Mouse (Mus musculus) activated CD4-positive, CD25-positive, alpha-beta regulatory T cell, adult 4 months (primary cell): ENCODE data around the gene Coq10a. TPM values are rescaled to one million over a fixed set of nuclear protein-coding genes. Genes with fewer than 3 reads are reported as not detected.

Experiments used
- ATAC-seq: one replicate; pipeline ENCODE4 v1.8.0; 2017
- polyA plus RNA-seq, 2 experiments: library from polyadenylated mRNA; unstranded; fragments of 100-300 nt; shearing (Covaris generic); gene quantifications; one replicate each; pipeline ENCODE4 v1.2.1; 2017

Coq10a gene
- polyA plus RNA-seq, 2 experiments from 2014 or later = 14.3 to 20.3 TPM

GRCm38 (mm10) chr10:128382482-128382881, 13.7 kb upstream of the Coq10a start:
- no peak for ATAC-seq

GRCm38 (mm10) chr10:128380565-128380964, 11.8 kb upstream of the Coq10a start:
- ATAC-seq = no peak

GRCm38 (mm10) chr10:128379260-128379659, 10.5 kb upstream of the Coq10a start:
- no peak for ATAC-seq

- no peak for ATAC-seq
Measured at GRCm38 (mm10) chr10:128378462-128378861, 9.7 kb upstream of the Coq10a start.

- ATAC-seq = no peak
Measured at GRCm38 (mm10) chr10:128377940-128378448, 9.2 kb upstream of the Coq10a start.

DNA sequence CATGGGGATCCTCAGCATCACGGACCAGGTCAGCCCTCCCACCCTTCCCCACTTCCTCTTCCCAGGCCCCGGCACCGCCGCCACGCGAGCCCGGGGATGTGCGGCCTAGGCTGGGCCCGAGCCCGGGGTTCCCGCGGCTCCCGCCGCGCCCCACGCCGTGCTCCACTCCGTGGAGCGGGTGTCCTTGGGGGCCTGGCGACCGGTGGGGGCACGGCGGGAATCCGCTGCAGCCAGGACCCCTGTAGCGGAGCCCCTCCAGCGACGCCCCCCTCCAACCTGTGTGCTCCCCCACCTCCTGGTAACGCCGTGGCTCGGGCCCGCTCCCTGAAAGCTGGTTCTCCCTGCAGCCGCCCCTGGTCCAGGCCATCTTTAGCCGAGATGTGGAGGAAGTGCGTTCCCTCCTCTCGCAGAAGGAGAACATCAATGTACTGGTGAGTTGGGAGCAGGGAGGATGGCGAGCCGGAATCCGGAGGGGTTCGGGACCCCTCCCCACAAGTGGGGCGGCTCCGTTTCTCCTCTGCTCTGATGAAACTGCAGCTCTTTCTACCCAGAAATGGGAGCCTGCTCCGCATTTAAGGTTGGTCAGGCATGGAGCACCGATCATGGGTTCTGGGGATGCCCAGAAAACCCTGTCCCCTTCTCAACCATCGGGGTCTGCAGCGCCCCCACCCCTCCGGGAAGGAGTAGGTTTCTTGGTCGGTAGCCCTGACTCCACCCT, 8.6 kb upstream of the Coq10a start:
- peak; percentile 24 for ATAC-seq

GRCm38 (mm10) chr10:128376455-128377211, 7.8 kb upstream of the Coq10a start, which contains the start of gene Ankrd52:
Gene Ankrd52, plus strand, starts transcription at chr10:128377115.
- ATAC-seq = peak; percentile 81

DNA sequence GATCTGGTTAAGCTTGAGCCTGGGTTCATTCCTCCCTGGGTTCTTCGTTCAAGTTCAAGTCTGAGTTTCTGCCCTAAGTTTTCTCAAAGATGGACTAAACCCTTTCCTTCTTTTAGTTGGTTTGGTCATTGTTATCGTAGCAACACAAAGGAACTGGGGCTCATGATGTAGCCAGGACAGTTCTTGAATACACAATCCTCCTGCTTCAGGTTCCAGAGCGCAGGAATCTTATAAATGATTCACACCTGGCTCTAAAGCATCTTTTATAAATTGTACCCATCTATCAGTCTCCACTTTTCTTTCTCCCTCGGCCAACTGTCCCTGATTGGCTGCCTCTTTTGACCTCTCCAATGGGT, 7.3 kb upstream of the Coq10a start:
- no peak for ATAC-seq

- ATAC-seq = no peak
Measured at GRCm38 (mm10) chr10:128374393-128374792, 5.6 kb upstream of the Coq10a start.

DNA sequence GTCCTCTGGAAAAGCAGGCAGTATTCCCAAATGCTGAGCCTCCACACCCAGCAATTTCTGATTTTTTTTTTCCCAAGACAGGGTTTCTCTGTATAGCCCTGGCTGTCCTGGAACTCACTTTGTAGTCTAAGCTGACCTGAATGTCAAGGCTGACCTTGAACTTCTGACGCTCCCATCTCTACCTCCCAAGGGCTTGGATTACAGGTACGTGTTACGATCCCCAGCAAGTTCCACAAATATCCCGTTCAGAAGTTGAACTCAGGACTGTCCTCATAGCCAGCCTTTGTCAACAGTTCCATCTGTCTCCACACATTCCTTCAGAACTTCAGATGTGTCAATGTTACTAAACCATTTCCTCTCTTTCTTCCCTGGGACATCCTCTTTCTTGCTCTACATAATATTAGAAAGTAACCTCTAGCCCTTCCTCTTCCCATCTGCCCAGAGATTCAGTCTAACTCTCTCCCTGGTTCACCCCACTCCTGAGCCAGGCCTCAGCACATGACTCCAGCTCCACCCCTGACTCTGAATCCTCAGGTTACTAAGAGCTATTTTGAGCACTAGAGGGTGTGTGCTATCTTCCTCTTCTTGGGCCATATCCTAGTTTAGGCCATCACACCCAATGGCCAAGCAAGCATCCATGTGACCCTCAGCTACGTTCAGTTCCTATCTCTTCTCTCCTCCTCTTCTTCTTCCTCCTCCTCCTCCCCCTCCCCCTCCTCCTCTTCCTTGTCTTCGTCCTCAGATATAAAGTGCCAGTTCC, 4.4 kb upstream of the Coq10a start:
- ATAC-seq = no peak

DNA sequence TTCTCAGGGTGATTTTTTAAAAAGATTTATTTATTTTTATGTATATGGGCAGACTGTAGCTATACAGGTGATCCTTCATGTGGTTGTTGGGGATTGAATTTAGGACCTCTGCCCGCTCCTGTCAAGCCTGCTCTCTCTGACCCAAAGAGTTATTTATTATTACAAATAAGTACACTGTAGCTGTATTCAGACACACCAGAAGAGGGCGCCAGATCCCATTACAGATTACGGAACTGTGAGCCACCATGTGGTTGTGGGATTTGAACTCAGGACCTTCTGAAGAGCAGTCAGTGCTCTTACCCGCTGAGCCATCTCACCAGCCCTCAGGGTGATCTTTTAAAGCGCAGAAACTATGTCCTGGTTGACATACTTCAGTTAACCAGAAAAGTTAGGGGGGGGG, 3.3 kb upstream of the Coq10a start:
- no peak for ATAC-seq

DNA sequence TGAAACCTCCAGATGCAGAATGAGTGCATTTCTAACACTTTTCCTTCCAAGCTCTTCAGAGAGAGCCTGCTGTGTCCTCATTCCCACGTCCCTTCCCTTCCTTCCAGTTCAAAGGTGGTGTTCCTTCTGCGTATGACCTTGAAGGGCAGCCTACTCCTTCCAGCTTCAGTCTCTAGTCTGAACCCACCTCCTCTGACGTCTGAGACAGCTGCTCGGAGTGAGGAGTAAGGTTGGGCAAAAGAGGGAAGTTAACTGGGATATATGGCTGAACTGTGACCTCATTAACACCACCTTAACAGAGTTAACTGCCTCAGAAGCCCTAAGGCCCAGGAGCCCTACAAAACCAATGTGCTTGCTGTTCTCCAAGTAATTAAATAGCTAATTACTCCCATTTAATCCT, 1.8 kb upstream of the Coq10a start:
- no peak for ATAC-seq

- ATAC-seq = no peak
Measured at GRCm38 (mm10) chr10:128370021-128370420, 1.2 kb upstream of the Coq10a start.

- ATAC-seq = no peak
Measured at GRCm38 (mm10) chr10:128369599-128369998, 802 bp upstream of the Coq10a start.

DNA sequence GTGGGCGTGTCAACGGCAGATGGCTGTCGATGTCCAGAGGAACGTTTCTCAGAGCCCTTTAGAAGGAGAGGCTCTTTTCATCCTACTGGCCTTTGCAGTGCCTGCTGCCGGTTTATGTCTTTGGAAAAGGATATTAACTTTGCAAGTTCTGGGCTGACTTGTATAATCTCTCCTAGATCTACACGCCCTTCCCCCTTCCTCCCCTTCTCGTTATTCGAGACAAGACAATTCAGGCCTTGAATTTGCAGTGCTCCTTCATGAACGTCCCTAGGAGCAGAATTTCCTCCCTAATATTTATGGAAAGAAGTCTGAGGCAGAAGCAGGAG, 384 bp upstream of the Coq10a start:
- no peak for ATAC-seq

DNA sequence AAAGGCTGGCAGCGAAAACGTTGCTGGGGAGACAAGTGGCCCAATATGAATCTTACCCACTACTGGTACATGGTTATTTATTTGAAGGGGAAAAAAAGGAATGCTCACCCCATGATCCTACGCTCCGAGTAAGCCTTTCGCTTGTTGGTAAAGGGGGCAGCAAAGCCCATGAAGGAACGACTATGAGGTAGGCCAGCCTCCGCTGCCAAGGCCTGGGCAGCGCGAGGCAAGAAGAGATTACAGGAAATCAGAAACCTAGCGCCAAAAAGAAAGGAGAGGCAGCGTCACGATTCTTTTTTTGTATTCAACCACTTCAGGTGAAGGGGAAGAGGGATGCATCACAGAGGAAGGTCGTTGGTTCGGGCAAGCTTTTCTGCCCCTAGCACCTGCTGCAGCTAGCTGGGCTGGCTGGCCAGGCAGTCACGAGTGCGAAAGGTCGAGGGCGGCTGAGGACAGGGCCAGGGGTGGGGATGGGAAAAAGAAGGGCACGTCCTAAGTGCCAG, 847 bp downstream of the Coq10a start:
- ATAC-seq = no peak

DNA sequence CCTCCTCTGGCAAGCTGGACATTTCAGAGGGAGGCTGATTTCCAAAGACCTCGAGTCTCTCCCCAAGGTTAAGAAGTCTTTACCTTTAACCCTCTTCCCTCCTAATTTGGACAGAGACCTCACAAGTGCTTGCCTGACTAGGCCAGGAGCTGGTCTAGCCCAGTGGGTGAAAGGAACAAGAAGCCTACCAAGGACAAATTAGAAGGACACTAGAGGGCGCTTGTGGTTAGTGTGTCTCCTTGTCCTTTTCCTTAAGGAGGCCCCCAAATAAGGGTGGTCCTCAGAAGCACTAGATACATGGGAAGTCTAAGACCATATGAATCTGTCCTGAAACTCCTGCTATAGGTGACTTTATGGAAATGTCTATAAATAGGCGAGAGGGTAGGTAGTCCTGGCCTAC, 6.2 kb downstream of the Coq10a start:
- ATAC-seq = no peak

DNA sequence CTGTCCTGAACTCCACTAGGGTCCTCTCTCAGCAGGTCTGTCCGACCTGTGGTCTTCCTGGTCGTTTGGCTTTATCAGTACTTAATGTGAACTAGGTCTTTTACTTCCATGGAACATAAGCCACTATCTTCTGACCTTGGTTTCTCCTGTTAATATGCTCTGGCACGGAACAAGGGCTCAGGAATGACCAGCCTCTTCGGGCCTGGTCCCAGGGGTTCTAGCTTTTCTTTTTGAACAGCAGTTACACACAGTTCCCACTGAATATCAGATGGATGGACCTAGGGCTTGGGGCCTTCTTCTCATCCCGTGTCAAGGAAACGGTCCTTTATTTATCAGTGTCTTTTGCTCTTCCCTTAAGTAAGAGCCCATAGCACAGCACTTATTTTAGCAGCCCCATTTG, 7.0 kb downstream of the Coq10a start:
- no peak for ATAC-seq

DNA sequence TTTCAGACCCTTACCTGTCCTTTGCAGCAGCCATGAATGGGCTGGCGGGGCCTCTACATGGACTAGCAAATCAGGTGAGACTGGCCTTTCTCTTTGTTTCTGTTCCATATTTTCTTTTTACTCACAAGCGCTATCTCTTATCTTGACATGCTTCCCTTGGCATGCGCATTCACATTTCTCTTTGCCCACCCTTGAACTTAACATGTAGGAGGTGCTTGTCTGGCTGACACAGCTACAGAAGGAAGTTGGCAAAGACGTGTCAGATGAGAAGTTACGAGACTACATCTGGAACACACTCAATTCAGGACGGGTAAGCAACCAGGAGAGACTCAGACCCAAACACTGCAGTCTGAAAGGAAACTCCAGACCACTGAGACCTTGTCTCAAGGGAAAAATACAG, 9.6 kb downstream of the Coq10a start:
- no peak for ATAC-seq

GRCm38 (mm10) chr10:128358796-128359195, 10.0 kb downstream of the Coq10a start:
- no peak for ATAC-seq

- no peak for ATAC-seq
Measured at GRCm38 (mm10) chr10:128347541-128347940, 21.3 kb downstream of the Coq10a start.

GRCm38 (mm10) chr10:128344568-128345275, 24.1 kb downstream of the Coq10a start:
- ATAC-seq = peak; percentile 93

DNA sequence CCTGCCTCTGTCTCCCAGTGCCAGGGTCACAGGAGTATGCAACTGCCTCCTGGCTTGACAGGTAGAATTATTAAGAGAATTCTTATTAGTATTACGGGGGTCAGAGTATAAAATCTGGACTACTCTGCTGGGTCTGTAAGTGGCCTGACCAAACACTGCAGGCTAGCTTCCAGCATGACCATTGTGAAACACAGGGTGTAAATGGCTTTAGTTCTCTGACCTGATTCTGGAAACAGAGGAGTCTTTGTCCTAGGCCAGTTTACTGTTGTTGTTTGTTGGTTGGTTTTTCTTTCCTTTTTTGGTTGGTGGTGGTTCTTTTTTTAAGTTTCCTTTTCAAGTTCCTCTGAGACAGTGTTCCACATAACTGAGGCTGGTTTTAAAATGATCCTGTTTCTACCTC, 25.4 kb downstream of the Coq10a start:
- ATAC-seq = no peak
